Mouse (Mus musculus): ENCODE measurements around the gene Cox6a2.
"Not testable (repeated sequence)": the region's sequence is repeated elsewhere in the genome, so short reads cannot be mapped to it uniquely, and the experiment has no call there.

Gene Cox6a2

DNA sequence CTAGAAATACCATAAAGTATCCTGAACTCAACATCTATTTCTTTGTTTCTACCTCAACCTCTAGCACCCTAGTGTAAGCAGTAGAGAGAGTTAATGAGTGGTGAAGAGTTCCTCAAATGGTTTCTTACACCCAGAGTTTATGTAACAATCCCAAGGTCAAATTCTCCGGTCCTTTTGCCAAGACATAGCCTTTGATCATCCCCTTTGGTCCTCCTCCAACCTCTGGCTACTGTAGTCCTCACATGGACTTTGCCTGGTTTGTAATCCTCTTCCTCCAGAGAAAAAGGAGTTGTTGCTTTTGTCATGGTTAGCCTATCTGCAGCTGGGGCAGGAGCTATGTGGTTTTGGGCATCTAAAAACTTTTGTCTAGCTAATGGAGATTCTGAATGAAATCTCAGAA is 29.3 kb upstream of the Cox6a2 start:
- no peak for DNase-seq (ENCODE audit: low spot score in 2 of 2)

DNA sequence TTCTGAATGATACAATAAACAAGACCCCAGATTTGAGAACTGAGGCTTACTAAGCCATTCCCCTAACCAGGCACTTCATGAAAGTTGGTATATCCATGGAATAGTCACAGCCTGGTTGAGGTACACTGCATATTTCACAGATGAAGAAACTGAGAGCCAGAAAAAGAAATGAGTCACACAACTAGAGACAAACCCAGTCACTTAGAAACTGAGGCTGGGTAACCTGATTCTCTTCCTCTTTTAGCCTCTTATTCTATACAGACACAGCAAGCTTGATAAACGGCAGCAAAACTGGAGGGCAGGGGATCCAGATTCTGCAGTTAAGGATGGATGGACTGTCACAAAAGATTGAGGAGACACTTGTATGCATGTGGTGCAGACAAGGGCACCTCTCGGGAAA is 28.6 kb upstream of the Cox6a2 start:
- DNase-seq (ENCODE audit: low spot score in 2 of 2) = no peak

DNA sequence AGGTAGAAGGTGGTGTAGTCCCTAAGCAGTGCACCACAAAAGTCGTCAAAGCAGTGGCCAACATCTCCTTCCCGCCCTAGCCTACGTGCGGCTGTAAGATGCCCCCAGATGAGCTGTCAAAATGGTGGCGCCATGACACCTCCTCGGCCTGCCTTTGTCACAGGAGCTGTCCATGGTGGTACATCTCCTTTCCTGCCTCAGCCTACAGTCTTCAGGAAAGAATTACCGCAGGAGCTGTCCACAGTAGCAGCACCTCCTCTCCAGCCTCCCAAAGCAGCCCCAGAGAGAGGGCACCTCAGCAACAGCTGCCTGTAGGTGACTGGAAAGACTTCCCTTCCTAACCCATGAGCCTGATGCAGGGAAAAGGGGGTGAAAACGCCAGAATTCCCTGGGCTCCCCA is 25.6 kb upstream of the Cox6a2 start:
- no peak for DNase-seq (ENCODE audit: low spot score in 2 of 2)

DNA sequence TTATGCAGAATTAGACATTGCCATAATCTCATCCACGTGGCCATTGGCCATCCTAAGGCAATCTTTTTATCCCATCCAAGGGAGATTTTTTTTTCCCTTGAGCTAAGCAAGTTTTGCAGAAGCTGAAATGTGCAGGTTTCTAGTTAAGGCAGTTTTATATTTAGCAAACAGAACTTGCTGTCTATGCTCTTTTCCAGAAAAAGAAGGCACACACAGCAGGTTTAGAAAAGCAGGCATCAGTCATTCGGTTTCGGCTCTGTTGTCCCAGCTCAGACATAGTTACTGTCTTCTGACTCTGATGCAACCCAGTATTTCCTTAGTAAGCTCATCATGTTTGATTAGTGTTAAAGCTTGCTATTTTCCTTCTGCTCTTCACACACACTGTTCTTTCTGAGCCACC is 14.7 kb upstream of the Cox6a2 start:
- no peak for DNase-seq (ENCODE audit: low spot score in 2 of 2)

DNA sequence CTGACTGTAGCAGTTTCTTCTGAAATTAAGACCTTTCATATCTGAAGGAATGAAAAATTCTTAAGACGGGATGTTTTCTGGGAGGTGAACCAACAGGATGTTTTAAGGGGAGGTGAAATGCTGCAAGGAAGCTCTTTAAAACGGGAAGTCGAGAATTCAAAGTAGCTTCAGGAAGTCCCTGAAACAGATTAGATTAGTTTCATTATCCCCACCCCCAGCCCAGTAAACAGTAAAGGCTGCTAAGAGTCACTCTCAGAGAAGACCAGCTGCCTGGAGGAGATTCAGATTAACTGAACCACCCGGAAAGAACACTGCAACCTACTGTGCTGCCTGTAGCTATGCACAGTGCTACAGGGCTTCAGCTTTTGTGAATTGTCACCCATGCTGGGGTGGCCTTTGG is 13.8 kb upstream of the Cox6a2 start:
- DNase-seq (ENCODE audit: low spot score in 2 of 2) = no peak

DNA sequence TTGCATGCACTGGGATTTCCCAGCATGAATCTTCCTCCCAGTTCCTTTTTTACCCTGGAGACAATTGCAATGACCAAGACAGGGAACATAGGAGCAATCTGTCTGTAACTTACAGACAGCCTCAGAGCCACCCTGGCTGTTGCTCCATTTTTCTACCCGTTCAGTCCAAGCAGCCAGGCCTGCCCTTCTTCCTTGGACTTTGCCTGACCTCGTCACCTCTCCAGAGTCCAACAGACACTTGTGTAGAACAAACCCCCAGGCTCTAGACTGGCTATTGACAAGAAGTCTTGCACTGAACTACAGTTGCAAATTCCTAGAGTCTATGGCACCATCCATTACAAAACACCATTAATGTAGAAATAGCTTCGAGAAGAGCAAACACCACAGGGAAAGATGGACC is 3.6 kb upstream of the Cox6a2 start:
- no peak for DNase-seq (ENCODE audit: low spot score in 2 of 2)

DNA sequence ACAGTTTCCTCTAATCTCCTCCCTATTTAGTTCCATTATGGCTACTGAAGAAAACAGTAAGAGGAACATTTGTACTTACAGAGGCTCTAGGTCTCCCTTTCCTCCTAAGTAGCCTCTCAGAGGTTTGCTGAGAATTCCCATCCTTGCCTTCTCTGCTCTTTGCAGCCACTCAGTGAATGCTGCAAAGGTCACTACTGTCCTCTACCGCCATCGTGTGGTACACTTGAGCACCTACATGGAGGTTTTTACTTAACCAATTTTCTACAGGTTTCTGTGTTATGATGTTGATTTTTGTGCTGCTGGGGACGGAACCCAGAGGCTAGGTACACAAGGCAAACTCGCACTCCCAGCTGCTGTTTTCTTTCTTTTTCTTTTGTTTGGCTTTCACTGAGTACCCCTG is 2.0 kb upstream of the Cox6a2 start:
- peak; percentile 16 to 18 for DNase-seq (ENCODE audit: low spot score in 2 of 2)

DNA sequence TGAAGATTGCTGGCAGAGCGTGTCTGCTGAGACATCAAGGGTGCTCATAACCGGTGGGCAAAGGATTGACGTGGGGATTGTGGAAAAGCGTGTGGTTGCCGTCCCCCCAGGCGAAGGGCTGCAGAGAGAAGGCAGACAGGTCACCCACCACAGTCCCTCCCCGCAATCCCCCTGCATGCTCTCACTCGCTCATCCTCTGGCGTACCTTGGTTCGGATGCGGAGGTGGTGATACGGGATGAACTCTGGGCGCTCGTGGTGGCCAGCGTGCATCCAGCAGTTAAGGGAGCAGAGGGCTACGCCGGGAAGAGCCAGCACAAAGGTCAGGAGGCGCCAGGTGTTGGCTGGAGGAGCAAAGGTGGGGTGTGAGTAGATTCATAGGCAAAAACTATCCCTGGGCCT is 492 bp downstream of the Cox6a2 start:
- no peak for DNase-seq (ENCODE audit: low spot score in 2 of 2)

DNA sequence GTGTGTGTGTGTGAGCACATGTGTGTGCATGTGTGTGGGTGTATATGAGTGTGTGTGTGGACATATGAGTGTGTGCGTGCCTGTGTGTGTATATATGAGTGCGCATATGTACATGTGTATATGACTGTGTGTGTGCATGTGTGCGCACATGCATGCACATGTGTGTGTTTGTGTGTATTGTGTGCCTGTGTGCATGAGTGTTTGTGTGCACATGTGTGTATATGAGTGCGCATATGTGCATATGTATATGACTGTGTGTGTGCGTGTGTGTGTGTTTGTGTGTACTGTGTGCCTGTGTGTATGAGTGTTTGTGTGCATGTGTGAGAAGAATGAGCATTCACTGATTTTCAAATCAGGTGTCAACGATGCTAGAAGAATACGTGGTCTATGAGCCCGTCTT is 2.0 kb downstream of the Cox6a2 start:
- DNase-seq (ENCODE audit: low spot score in 2 of 2) = no peak

DNA sequence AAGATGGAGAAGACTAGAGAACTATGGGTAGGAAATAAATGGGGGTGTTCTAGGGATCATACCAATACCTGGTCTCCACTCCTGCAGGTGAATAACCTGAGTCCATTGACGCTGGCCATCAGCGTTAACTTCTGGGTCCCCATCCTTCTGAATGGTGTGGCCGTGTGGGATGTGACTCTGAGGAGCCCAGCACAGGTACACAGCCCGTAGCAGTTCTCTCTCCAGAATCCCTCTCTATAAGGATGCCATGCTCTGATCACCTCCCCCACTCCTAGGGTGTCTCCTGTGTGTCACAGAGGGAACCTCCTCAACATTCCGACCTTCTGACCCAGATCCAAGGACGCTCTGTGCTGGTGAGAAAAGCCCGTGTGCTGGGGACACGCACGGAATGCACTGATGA is 3.1 kb downstream of the Cox6a2 start:
- no peak for DNase-seq (ENCODE audit: low spot score in 2 of 2)

DNA sequence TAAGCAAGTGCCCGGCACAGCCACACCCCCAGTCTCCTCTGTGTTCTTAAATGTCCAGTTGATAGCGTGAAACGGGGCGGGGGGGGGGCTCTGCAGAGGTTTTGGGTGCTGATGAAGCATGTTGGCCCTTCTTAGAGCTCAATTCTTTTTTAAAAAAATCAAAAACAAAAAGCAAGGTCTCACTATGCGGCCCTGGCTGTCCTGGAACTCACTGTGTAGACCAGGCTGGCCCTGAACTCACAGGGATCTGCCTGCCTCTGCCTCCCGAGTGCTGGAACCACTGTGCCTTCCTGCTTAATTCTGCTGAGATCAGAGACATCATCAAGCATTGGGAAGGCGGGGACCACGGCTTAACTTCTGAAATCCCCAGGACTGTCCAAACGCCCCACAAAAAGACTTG is 4.6 kb downstream of the Cox6a2 start:
- no peak for DNase-seq (ENCODE audit: low spot score in 2 of 2)

DNA sequence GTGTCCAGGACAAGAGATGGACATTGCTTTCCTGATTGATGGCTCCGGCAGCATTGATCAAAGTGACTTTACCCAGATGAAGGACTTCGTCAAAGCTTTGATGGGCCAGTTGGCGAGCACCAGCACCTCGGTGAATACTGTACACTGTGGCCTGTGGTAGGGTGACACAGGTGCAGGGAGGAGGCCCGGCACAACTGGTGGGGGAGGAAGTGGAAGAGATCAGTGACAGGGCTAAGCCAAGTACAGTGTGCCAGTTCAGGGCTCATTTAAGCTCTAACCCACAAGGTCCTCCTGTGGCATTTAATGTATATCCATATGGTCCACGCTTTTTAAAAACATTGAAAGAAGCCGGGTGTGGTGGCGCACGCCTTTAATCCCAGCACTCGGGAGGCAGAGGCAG is 24.5 kb downstream of the Cox6a2 start:
- DNase-seq (ENCODE audit: low spot score in 2 of 2) = no peak

DNA sequence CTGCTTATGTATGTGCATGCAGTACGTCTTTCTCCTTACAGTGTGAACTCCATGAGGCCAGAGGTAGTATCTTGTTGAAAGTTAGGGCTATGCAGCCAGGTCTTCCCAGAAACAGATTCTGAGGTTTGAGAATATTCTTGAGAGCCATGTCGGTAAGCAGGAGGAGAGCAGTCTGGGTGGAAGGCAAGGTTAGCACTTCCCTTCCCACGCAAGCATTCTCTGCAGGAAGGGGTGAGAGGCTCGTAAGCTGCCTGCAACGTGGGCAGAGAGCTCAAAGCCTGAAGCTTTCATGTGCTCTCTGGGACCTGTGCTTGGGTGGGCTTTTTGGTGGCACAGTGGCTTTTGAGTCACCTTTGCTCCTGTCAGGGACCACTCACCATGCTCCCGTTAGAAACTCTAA is 25.6 kb downstream of the Cox6a2 start:
- DNase-seq (ENCODE audit: low spot score in 2 of 2) = no peak

DNA sequence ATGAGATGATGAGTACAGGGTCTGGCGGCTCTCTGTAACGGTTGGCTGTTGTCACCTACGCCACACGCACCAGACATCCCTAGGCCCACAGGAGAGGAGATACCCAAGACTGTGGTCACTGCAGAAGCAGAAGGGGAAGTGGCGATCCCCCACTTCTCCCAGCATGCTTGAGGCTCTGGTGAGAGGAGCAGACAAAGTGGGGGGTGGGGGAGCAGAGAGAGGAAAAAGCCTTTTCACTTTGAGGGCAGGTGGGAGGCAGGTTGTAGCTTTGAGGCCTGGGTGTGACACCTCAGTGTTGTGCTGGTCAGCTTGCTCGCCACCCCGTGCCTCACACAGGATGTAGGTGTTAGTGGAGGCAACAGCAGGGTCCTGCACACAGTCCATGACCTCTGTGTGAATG is 26.1 kb downstream of the Cox6a2 start:
- no peak for DNase-seq (ENCODE audit: low spot score in 2 of 2)

DNA sequence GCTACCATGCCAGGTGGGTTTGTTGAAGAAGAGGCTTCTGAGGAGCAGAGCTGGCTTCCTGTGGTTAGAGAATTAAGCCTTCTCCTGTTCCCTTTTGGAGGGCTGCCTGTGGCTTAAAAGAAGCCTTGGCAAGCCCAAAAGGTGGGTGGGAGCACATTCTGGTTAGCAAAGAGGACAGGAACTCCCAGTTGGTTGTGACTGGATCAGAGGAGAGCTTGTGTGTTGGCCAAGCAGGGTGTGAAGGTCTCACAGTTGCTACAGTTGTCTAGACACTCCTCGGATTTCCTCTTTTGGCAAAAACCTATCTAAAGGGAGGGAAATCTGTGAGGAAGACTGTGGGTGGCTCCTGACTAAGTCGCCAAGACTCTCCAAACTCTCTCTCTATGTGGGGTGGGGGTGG is 27.8 kb downstream of the Cox6a2 start:
- no peak for DNase-seq (ENCODE audit: low spot score in 2 of 2)

DNA sequence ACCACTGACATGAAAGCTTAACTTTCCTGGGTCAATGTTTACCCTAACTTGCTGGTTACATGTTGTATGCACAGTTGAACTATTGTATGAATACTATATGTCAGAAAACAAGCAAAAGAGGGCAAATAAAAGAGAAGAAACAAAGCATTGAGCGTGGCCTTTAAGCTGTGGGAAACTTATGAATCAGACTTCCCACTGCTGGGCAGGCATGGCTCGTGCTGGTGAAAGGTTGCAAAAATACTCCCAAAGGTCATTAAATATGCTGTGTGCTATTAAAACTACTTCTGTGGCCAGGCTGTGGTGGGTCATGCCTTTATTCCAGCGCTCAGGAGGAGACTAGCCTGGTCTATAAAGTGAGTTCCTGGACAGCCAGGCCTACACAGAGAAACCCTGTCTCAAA is 36.2 kb downstream of the Cox6a2 start:
- DNase-seq (ENCODE audit: low spot score in 2 of 2) = no peak

DNA sequence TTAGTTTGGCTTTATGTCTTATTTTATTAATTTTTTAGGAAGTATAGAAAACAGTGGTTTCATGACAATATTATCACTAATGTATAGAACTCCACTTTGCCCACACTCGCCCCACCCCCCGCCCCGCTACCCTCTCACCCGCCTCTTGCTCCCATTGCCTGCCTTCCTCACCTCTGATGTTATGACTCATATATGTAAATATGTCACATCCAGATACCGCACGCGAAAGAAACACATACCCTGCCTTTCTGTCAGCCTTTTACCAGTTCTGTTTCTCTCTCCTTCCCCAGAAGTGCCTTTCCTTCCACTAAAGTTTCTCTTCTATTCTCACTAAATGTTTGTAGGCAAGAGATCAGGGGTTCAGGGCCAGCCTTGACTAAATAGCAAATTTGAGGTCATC is 39.8 kb downstream of the Cox6a2 start:
- DNase-seq (ENCODE audit: low spot score in 2 of 2) = no peak

DNA sequence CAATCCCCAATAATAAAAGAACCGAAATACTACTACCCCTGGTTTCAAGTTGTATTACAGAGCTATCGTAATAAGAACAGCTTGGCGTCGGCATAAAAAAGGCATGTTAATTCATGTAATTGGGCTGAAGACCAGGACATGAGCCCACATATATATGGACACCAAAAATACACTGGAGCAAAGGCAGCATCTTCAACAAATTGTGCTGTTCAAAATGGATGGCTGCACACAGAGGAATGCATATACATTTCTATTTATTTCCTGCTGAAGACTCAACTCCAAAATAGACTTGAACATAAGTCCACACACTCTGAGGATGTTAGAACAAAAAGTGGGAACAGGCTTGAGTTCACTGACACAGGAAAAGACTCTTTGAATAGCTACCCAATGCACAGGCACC is 42.2 kb downstream of the Cox6a2 start:
- DNase-seq (ENCODE audit: low spot score in 2 of 2) = no peak

DNA sequence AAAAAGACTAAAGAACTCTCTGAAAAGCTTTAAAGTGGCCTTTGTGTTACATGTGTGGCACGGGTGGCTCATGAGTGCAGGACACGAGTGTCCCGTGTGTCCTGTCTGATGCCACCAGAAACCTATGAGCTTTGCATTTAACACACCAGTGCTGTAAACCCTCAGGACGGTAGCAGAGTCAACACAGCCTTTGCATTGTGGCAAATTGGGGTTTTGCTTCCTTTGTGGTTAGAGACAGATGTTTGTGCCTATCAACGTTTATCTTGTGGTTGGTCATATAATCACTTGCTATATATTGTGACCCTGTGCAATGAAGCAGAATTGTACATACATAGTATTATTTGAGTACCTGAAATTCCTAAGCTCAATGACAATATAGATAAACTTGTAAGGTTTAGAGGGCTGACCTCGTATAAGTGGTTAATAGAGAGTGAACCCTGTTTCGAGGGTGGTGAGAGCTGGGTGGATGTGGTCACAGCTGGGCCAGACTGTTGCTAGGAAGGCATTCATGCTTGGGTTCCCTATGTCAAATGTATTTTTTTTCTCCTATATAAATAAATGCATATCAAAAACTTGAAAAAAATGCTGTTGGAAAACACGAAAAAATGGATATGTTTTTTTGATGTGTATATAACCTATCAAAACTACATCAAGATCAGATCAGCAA is 47.4 kb downstream of the Cox6a2 start:
- not testable (repeated sequence) for DNase-seq (ENCODE audit: low spot score in 2 of 2)
